Mouse (Mus musculus): ENCODE results near the gene Polr2f.

Polr2f gene

GRCm38 (mm10) chr15:79140866-79141565 is at the start of gene Polr2f, which contains the start of gene 1700088E04Rik:
TSS of gene Polr2f (plus strand) at chr15:79141009.
TSS of gene 1700088E04Rik (minus strand) at chr15:79141253.
- peak; percentile 98 for DNase-seq (ENCODE audit: extremely low spot score, low spot score)

GRCm38 (mm10) chr15:79092284-79092683 is 48.5 kb upstream of the Polr2f start:
- no peak for DNase-seq (ENCODE audit: extremely low spot score, low spot score)

GRCm38 (mm10) chr15:79093083-79093839 is 47.5 kb upstream of the Polr2f start:
- DNase-seq (ENCODE audit: extremely low spot score, low spot score), result no peak

GRCm38 (mm10) chr15:79095483-79095882 is 45.3 kb upstream of the Polr2f start:
- no peak for DNase-seq (ENCODE audit: extremely low spot score, low spot score)

- no peak for DNase-seq (ENCODE audit: extremely low spot score, low spot score)
Measured at GRCm38 (mm10) chr15:79096556-79096955, 44.3 kb upstream of the Polr2f start.

GRCm38 (mm10) chr15:79097135-79097534 is 43.7 kb upstream of the Polr2f start:
- DNase-seq (ENCODE audit: extremely low spot score, low spot score), result no peak

- no peak for DNase-seq (ENCODE audit: extremely low spot score, low spot score)
Measured at GRCm38 (mm10) chr15:79097611-79098025, 43.2 kb upstream of the Polr2f start.

GRCm38 (mm10) chr15:79098220-79098619 is 42.6 kb upstream of the Polr2f start:
- DNase-seq (ENCODE audit: extremely low spot score, low spot score), result no peak

- no peak for DNase-seq (ENCODE audit: extremely low spot score, low spot score)
Measured at GRCm38 (mm10) chr15:79098868-79099267, 41.9 kb upstream of the Polr2f start.

- DNase-seq (ENCODE audit: extremely low spot score, low spot score), result no peak
Measured at GRCm38 (mm10) chr15:79099456-79099855, 41.4 kb upstream of the Polr2f start.

- no peak for DNase-seq (ENCODE audit: extremely low spot score, low spot score)
Measured at GRCm38 (mm10) chr15:79100391-79100790, 40.4 kb upstream of the Polr2f start.

- DNase-seq (ENCODE audit: extremely low spot score, low spot score), result no peak
Measured at GRCm38 (mm10) chr15:79101531-79101930, 39.3 kb upstream of the Polr2f start.

GRCm38 (mm10) chr15:79103264-79103663 is 37.5 kb upstream of the Polr2f start:
- DNase-seq (ENCODE audit: extremely low spot score, low spot score), result no peak

GRCm38 (mm10) chr15:79105804-79106203 is 35.0 kb upstream of the Polr2f start:
- no peak for DNase-seq (ENCODE audit: extremely low spot score, low spot score)

GRCm38 (mm10) chr15:79107966-79108365 is 32.8 kb upstream of the Polr2f start:
- DNase-seq (ENCODE audit: extremely low spot score, low spot score), result no peak

GRCm38 (mm10) chr15:79108421-79109320 is 32.1 kb upstream of the Polr2f start, which contains the start of gene Micall1:
TSS of gene Micall1 (plus strand) at chr15:79108898.
- peak; percentile 65 for DNase-seq (ENCODE audit: extremely low spot score, low spot score)

GRCm38 (mm10) chr15:79109321-79109934 is 31.4 kb upstream of the Polr2f start:
- peak; percentile 75 for DNase-seq (ENCODE audit: extremely low spot score, low spot score)

GRCm38 (mm10) chr15:79110031-79110430 is 30.8 kb upstream of the Polr2f start:
- no peak for DNase-seq (ENCODE audit: extremely low spot score, low spot score)

GRCm38 (mm10) chr15:79110528-79110927 is 30.3 kb upstream of the Polr2f start:
- no peak for DNase-seq (ENCODE audit: extremely low spot score, low spot score)

- DNase-seq (ENCODE audit: extremely low spot score, low spot score), result no peak
Measured at GRCm38 (mm10) chr15:79111774-79112173, 29.0 kb upstream of the Polr2f start.

GRCm38 (mm10) chr15:79115276-79115675 is 25.5 kb upstream of the Polr2f start:
- no peak for DNase-seq (ENCODE audit: extremely low spot score, low spot score)
